Mouse (Mus musculus) forebrain, embryonic 11.5 days (tissue): ENCODE measurements around the gene Rgs4. TPM values are rescaled to one million over a fixed set of nuclear protein-coding genes. Genes with fewer than 3 reads are reported as not detected.

Experiments
- ATAC-seq: fragments of 200-750 bp; cut with Nextera tagmentation; replicated peaks from 2 replicates; pipeline ENCODE4 v1.8.0; 2017; ENCODE audit warnings: moderate TSS enrichment; ENCODE audit not compliant: low FRiP score
- DNase-seq: peaks from one replicate; pipeline ENCODE4 v3.0.0-alpha.2; 2017; ENCODE audit warnings: low spot score
- H3K27ac ChIP-seq: fragments of 300-500 bp; sonication (generic); 2 replicates; pipeline ENCODE4 v1.5.1; 2014; ENCODE audit warnings: low read depth, low read length
- H3K27me3 ChIP-seq: fragments of 300-500 bp; sonication (generic); 2 replicates; pipeline ENCODE4 v1.6.1; 2014; ENCODE audit warnings: mild to moderate bottlenecking, low read length, mixed read lengths; ENCODE audit not compliant: control insufficient read depth, insufficient read depth
- H3K36me3 ChIP-seq: fragments of 300-500 bp; sonication (generic); 2 replicates; pipeline ENCODE4 v1.6.1; 2014; ENCODE audit warnings: mild to moderate bottlenecking, low read length, moderate library complexity, mixed read lengths; ENCODE audit not compliant: control insufficient read depth, insufficient read depth
- H3K4me1 ChIP-seq: fragments of 300-500 bp; sonication (generic); replicated peaks from 2 replicates; pipeline ENCODE4 v1.6.1; 2014; ENCODE audit warnings: low read length, mixed read lengths; ENCODE audit not compliant: control insufficient read depth, insufficient read depth
- H3K4me2 ChIP-seq: fragments of 300-500 bp; sonication (generic); 2 replicates; pipeline ENCODE4 v1.6.1; 2014; ENCODE audit warnings: low read depth, mild to moderate bottlenecking, low read length, moderate library complexity, mixed read lengths; ENCODE audit not compliant: severe bottlenecking
- H3K4me3 ChIP-seq: fragments of 300-500 bp; sonication (generic); 2 replicates; pipeline ENCODE4 v1.5.1; 2014; ENCODE audit warnings: low read depth, low read length
- H3K9ac ChIP-seq: fragments of 300-500 bp; sonication (generic); 2 replicates; pipeline ENCODE4 v1.6.1; 2014; ENCODE audit warnings: low read length
- H3K9me3 ChIP-seq: fragments of 300-500 bp; sonication (generic); 2 replicates; pipeline ENCODE4 v1.6.1; 2016; ENCODE audit warnings: low read length, mixed read lengths; ENCODE audit not compliant: control insufficient read depth
- WGBS: fragments of 180-500 bp; shearing (Covaris S2); extraction: QIAGEN DNeasy Blood & Tissue Kit; methylation state at CpG from one replicate; pipeline ENCODE4 v1.1.7; 2014; 5-methylcytosine and 5-hydroxymethylcytosine counted together
- polyA plus RNA-seq: library from polyadenylated mRNA; unstranded; fragments of >200 nt; fragmentation: Nextera tagmentation; extraction: Ambion mirVana; gene quantifications from 2 replicates; pipeline ENCODE4 v1.2.1, GENCODE M21; 2014

Gene Rgs4
- polyA plus RNA-seq, 1 experiment from 2014 or later, result 6.6 TPM

DNA sequence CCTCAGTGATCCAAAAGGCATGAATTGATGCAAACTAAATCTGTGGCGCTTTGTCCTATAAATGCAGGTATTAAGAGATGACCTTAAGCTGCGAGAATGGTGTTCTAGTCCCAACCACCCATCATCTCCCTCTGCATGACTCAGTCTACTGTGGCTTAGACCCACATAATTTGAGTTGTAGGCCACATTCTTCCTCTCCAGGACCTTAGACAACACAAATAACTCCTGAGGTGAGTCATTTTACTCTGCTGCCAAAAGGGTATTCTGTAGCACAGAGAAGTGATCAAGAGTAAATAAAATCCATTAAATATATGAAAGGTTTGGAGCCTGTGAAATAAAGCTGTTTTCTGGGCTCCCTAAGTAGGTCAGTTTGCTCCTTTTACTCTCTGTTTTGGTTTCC, 48.3 kb downstream of the Rgs4 start:
- H3K4me3 ChIP-seq, result no peak overlapping the region
- no peaks in the 10 kb centered on the region for H3K36me3 ChIP-seq
- H3K9ac ChIP-seq, result no peak overlapping the region
- DNase-seq (no peak), ATAC-seq (no peak)
- H3K4me1 ChIP-seq, result no peaks in the 10 kb centered on the region
- H3K4me2 ChIP-seq, result no peak overlapping the region
- H3K27ac ChIP-seq, result no peak overlapping the region
- H3K9me3 ChIP-seq, result no peaks in the 10 kb centered on the region
- WGBS, result 88% methylated on average over 2 of the region's 2 CpGs
- no peaks in the 10 kb centered on the region for H3K27me3 ChIP-seq

DNA sequence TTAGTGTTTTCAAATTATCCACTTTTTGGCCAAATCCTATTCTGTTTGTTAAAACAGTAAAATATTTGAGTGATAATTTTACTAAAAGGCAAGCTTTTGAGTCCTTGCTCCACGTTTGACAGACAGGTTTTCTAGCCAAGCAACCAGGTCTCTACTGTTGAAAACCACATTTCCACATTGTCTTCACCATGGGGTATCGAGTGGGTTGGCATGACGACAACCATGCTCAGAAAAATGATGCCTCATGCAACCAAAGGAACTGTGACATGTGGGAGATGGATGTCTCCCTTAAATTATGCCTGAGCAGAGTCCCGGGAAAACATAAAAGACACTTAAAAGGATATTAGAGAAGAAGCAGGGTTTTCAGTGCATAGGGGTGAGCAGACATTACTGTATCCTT, 50.2 kb downstream of the Rgs4 start:
- WGBS, result 83% methylated on average over 4 of the region's 4 CpGs
- ATAC-seq (no peak), DNase-seq (no peak)
- Histone ChIP-seq H3K36me3 (no peaks in the 10 kb centered on the region), H3K27me3 (no peaks in the 10 kb centered on the region), H3K4me1 (no peaks in the 10 kb centered on the region), H3K4me2 (no peak overlapping the region), H3K9ac (no peak overlapping the region), H3K4me3 (no peak overlapping the region), H3K9me3 (no peaks in the 10 kb centered on the region), H3K27ac (no peak overlapping the region)

GRCm38 (mm10) chr1:169695356-169695755, 52.1 kb downstream of the Rgs4 start:
- H3K4me3 ChIP-seq, result no peak overlapping the region
- H3K36me3 ChIP-seq, result no peaks in the 10 kb centered on the region
- no peak overlapping the region for H3K9ac ChIP-seq
- WGBS, result 89% methylated on average over 3 of the region's 3 CpGs
- DNase-seq, result no peak
- no peaks in the 10 kb centered on the region for H3K9me3 ChIP-seq
- no peak overlapping the region for H3K27ac ChIP-seq
- H3K27me3 ChIP-seq, result no peaks in the 10 kb centered on the region
- no peak overlapping the region for H3K4me2 ChIP-seq
- no peak for ATAC-seq
- H3K4me1 ChIP-seq, result no peaks in the 10 kb centered on the region

DNA sequence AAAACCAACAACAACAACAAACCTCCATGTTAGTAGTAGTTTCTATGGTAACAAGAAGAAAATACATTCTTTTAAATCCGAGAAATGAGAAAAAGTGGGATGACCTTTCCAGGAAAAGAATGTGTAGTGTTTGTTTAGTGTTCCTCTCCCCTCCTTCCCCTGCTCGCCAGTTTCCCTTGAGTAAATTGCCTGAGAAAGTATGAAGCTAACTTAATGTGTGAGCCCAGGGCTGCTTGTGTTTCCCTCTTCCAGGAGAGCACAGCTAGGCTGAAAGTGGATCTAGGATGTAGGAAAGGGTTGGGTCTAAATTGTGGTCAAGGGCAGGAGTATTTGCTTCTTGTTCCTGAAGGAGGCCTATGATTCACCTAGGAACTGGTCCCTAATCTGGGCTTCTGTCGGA, 53.9 kb downstream of the Rgs4 start:
- WGBS, result 64% methylated on average over 3 of the region's 3 CpGs
- no peak overlapping the region for H3K9ac ChIP-seq
- H3K4me1 ChIP-seq, result no peaks in the 10 kb centered on the region
- no peak overlapping the region for H3K4me2 ChIP-seq
- no peak overlapping the region for H3K4me3 ChIP-seq
- ATAC-seq, result no peak
- H3K27me3 ChIP-seq, result no peaks in the 10 kb centered on the region
- H3K27ac ChIP-seq, result no peak overlapping the region
- no peaks in the 10 kb centered on the region for H3K9me3 ChIP-seq
- H3K36me3 ChIP-seq, result no peaks in the 10 kb centered on the region
- DNase-seq, result no peak

DNA sequence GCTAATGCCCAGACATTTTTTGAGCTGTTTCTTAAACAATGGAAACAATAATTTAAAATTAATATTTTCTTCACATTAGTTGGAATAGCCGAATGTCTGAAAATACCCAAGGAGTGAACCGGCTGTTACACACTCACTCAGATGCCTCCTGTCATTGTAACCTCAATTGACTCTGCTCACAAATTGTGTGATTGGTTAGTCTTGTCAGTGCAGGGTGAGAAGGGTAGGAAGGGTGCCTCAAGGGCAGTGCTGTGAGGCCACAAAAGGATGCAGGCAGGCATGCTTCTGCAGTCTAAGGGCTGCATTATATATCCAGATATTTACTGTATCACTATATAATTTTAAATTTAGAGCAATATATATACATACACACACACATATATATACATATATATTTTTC, 54.4 kb downstream of the Rgs4 start:
- Histone ChIP-seq H3K36me3 (no peaks in the 10 kb centered on the region), H3K27ac (no peak overlapping the region), H3K27me3 (no peaks in the 10 kb centered on the region), H3K4me2 (no peak overlapping the region), H3K4me3 (no peak overlapping the region), H3K4me1 (no peaks in the 10 kb centered on the region), H3K9me3 (no peaks in the 10 kb centered on the region), H3K9ac (no peak overlapping the region)
- no peak for DNase-seq
- no peak for ATAC-seq
- WGBS, result 66% methylated on average over 2 of the region's 2 CpGs

Other genes starting within 250 kb of the Rgs4 start
- gene Nuf2, start 216.2 kb downstream of the Rgs4 start, polyA plus RNA-seq, result 104 and 105 TPM in 2 replicates
- 2.0 and 2.6 TPM in 2 replicates for gene Rgs5, start 92.1 kb downstream of the Rgs4 start, polyA plus RNA-seq
- gene Ccdc190, start 181.0 kb upstream of the Rgs4 start, polyA plus RNA-seq, result 0.55 and 0.63 TPM in 2 replicates
- 20.8 and 20.9 TPM in 2 replicates for gene Hsd17b7, start 221.6 kb upstream of the Rgs4 start, polyA plus RNA-seq